Comparison of ENCODE assay signal across 22 mouse cellular contexts in the genomic region with DNA sequence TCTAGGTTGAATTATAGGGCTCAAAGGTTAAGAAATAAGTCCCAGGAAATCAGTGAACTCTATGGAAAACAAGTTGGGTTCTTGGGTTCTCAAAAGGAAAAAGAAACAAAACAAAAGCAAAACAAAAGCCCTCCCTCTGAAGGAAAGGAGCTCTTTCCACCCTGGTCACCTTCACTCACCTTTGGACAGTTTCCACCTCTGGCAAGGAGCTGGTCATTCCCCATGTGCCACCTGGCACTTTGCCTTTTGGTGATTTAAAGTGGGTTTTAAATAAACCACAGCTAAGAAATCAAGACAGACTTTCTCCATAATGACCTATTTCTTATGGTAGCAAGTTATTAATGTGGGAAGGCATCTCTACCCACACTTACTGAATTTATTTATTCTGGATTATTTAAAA. TPM values are rescaled to one million over a fixed set of nuclear protein-coding genes. Genes with fewer than 3 reads are reported as not detected.
DNase-seq lines count a peak whose midpoint lies in the region; ATAC-seq lines count a peak whose summit lies in the region.
"Had no signal": no experiment of that assay in that cellular context is flagged by ENCODE, and none has a peak within 500 bp of the region (broad histone marks: within the 10 kb centered on the region; RNA-seq: fewer than 3 reads in every experiment).

No protein-coding gene starts in this region.

- H3K9ac ChIP-seq in kidney, embryonic 16.5 days (replicated peaks; ENCODE audit: low read length): no peak overlapping the region
- H3K9ac ChIP-seq: embryonic facial prominence, embryonic 13.5 days; forebrain, embryonic 15.5 days; midbrain, embryonic 13.5 days; neural tube, embryonic 12.5 days had no signal

- no peaks in the 10 kb centered on the region for H3K27me3 ChIP-seq in kidney, embryonic 16.5 days (ENCODE audit: insufficient read depth, low read length)
- H3K27me3 ChIP-seq: embryonic facial prominence, embryonic 13.5 days; forebrain, embryonic 15.5 days; midbrain, embryonic 13.5 days; neural tube, embryonic 12.5 days; Patski had no signal

- H3K4me3 ChIP-seq in kidney, embryonic 16.5 days (ENCODE audit: low read length): no peak overlapping the region
- H3K4me3 ChIP-seq: embryonic facial prominence, embryonic 13.5 days; forebrain, embryonic 15.5 days; left cerebral cortex, adult 2 months; midbrain, embryonic 13.5 days; neural tube, embryonic 12.5 days had no signal

- no peaks in the 10 kb centered on the region for H3K4me1 ChIP-seq in kidney, embryonic 16.5 days (ENCODE audit: insufficient read depth, low read length)
- H3K4me1 ChIP-seq: embryonic facial prominence, embryonic 13.5 days; neural tube, embryonic 12.5 days had no signal

- no peaks in the 10 kb centered on the region for H3K9me3 ChIP-seq in kidney, embryonic 16.5 days (ENCODE audit: low read length)
- H3K9me3 ChIP-seq: embryonic facial prominence, embryonic 13.5 days; forebrain, embryonic 15.5 days; midbrain, embryonic 13.5 days; neural tube, embryonic 12.5 days had no signal

- H3K4me2 ChIP-seq in kidney, embryonic 16.5 days (replicated peaks; ENCODE audit: low read depth, low read length): no peak overlapping the region
- H3K4me2 ChIP-seq: embryonic facial prominence, embryonic 13.5 days; forebrain, embryonic 15.5 days; liver, embryonic 11.5 days; midbrain, embryonic 13.5 days; neural tube, embryonic 12.5 days had no signal

- H3K36me3 ChIP-seq in kidney, embryonic 16.5 days (ENCODE audit: insufficient read depth, low read length): no peaks in the 10 kb centered on the region
- H3K36me3 ChIP-seq: embryonic facial prominence, embryonic 13.5 days; forebrain, embryonic 15.5 days; midbrain, embryonic 13.5 days; neural tube, embryonic 12.5 days had no signal

- DNase-seq in cerebellum, postnatal 14 days: peak; percentile 56 to 72
- DNase-seq in cerebellum, postnatal 4 days (ENCODE audit: low spot score in 2 of 2): no peak
- DNase-seq in kidney, adult 18-20 months: peak; percentile 33
- DNase-seq in kidney, adult 9 months: peak; percentile 52
- DNase-seq in kidney, postnatal 36 days: peak; percentile 41 to 57
- no peak for DNase-seq in thymus, postnatal 14 days
- DNase-seq: gastrocnemius, postnatal 36 days; layer of hippocampus, adult 9-11 months; left cerebral cortex, postnatal 4 days; lung, adult 18-20 months; lung, postnatal 14 days; right cerebral cortex, postnatal 4 days had no signal

- ATAC-seq in kidney, embryonic 16.5 days (ENCODE audit: low FRiP score, low TSS enrichment): no peak
- ATAC-seq: forebrain, embryonic 15.5 days; hindbrain, postnatal 0 days; midbrain, embryonic 13.5 days; Patski had no signal

- H3K27ac ChIP-seq in kidney, embryonic 16.5 days (ENCODE audit: low read length): no peak overlapping the region
- H3K27ac ChIP-seq: embryonic facial prominence, embryonic 13.5 days; forebrain, embryonic 15.5 days; hindbrain, postnatal 0 days; kidney, postnatal 0 days; left cerebral cortex, adult 2 months; midbrain, embryonic 13.5 days; neural tube, embryonic 12.5 days had no signal

RNA-seq across cellular contexts. Expression of gene Rgs2, which starts 23.1 kb away (rescaled TPM):
- 26.0 and 33.2 TPM in 2 replicates for polyA plus RNA-seq in kidney, embryonic 16.5 days (2015; fragmentation: Nextera tagmentation; extraction: Ambion mirVana)

Comparison
In these comparisons a context has a peak if more than half of its experiments do, and no peak if none do; other contexts are left out.
1. DNase-seq: peak in cerebellum, postnatal 14 days (2 of 2), kidney, adult 18-20 months (single experiment), kidney, adult 9 months (single experiment) and kidney, postnatal 36 days (2 of 2); none in cerebellum, postnatal 4 days (0 of 2) and thymus, postnatal 14 days (single experiment).